Mouse (Mus musculus): ENCODE measurements around the gene Frmpd2.

DNA sequence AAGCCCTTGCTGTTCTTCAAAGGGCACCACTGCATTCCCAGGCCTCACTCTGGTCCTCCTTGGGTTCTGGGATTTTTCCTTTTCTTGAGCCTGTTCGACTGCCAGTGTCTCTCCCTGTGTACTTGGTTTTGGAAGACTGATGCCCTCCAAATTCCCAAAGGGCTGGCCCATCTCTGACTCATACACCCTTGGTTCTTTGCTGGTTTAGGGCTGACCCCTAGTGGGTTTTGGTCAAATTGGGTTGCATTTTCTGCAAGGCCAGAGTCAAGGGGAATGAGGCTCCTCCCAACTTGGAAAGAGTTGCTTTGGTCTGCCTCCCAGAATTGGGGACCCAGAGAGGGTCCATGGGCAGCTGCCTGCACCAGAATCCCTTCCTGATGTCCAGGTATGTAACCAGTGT is 62.0 kb downstream of the Frmpd2 start:
- no peak for TF ChIP-seq POLR2A (IDR thresholded peaks at IDR 0.05; ENCODE audit: control insufficient read depth, low read depth, low read length)
- TF ChIP-seq CTCF (IDR thresholded peaks at IDR 0.05; ENCODE audit: control insufficient read depth, insufficient read depth, insufficient replicate concordance, low read depth, low read length): no peak
